Mouse (Mus musculus) left cerebral cortex, adult 18-20 months (tissue): Measurements from ENCODE around the gene Zzef1. TPM values are rescaled to one million over a fixed set of nuclear protein-coding genes. Genes with fewer than 3 reads are reported as not detected.

Experiments used
- DNase-seq, 2 experiments: peaks; one replicate each; pipeline ENCODE4 v3.0.0; 2021 to 2022; ENCODE audit warnings: low spot score in 2 of 2, mixed read lengths in 1 of 2
- total RNA-seq, 2 experiments: library from RNA; stranded (reverse); gene quantifications; 2 replicates each; pipeline ENCODE4 v1.2.3; 2021

Zzef1 gene
- total RNA-seq, 2 experiments from 2014 or later: 37.3 to 43.8 TPM

DNA sequence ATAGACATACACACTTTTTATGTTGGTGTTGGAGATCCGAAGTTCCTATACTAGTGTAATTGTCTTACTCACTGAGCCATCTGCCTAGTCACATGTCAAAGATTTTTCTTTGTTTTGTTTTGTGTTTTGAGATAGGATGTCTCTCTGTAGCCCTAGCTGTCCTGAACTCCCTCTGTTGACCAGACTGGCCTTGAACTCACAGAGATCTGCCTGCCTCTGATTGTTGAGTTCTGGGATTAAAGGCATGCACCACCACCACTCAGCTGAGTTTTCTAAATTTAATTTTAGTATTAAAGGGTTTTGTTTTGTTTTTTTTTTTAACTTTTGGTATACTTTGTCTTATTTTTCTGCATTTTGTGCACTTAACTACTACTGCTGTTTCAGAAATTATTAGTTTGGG, 76.0 kb downstream of the Zzef1 start:
- no peak for DNase-seq

- DNase-seq: no peak
Measured at GRCm38 (mm10) chr11:72892623-72893022, 96.6 kb downstream of the Zzef1 start.

- no peak for DNase-seq
Measured at GRCm38 (mm10) chr11:72908391-72908790, 112.4 kb downstream of the Zzef1 start.

DNA sequence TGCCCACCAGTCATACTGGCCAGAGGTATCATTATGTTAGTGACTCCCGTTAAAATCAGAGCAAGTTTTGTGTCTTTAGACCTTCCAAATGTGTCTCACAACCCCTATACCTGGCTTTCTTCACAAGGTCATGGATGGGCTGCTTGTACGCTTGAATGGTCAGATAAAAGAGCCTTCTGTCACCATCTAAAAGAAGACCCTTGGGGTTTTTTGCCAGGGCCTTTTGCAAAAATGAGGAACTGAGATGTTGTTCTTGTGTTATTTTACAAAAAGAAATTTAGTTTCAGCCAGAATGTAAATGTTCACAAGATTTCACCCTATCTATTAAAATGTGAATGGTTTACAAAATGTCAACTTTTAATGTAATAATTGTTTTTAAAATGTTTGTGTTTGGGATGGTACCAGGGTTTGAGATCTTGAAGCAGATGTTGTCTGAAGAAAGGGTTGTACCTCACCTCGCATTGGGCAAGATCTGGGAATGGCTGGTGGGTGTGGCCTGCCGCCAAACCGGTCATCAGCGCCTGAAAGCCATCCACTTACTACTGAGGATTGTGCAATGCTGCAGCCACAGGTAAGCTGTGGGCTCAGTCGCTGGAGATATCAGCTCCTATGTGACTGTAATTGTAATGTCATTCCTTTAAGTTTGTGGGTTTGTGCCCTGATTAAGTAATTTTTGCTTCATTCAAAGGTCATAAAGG, 121.4 kb downstream of the Zzef1 start:
- DNase-seq: no peak

DNA sequence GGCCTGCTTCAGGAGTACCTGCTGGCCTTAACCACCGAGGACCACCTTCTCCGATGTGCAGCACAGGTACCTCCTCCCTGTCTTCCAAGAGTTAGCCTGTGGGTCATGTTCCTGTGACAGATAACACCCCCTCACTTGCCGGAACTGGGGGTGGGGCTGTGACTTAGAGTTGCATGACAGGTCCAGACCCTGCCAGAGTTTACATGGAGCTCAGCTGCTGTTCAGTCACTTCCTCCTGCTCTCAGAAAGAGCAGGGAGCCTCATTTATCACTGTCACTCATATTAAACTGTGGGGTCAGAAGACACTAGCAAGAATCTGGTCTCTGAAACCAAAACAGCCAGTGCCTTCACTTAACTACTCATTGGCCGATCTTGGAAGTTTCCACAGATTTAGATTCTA, 127.1 kb downstream of the Zzef1 start:
- DNase-seq: no peak

- no peak for DNase-seq
Measured at GRCm38 (mm10) chr11:72924458-72924857, 128.4 kb downstream of the Zzef1 start.

DNA sequence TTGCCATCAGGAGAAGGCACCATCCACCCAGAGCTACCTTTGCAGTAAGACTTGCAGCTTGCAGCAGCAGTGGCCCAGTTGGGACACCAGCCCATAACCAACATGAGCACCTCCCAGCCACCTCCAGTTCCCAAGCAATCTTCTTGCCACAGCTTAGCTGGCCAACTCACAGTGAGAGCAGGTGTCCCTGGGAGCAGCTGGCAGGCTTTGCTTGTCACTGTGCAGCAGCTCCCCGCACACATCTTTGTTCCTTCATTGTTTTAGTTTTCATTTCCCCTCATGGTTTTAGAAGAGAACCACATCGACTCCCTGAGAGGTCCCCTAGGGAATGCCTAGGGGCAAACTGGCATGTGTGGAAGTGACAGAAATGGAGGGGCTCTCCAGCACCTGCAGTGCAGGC, 129.0 kb downstream of the Zzef1 start:
- peak in 1 of 2 experiments; percentile 18 for DNase-seq

DNA sequence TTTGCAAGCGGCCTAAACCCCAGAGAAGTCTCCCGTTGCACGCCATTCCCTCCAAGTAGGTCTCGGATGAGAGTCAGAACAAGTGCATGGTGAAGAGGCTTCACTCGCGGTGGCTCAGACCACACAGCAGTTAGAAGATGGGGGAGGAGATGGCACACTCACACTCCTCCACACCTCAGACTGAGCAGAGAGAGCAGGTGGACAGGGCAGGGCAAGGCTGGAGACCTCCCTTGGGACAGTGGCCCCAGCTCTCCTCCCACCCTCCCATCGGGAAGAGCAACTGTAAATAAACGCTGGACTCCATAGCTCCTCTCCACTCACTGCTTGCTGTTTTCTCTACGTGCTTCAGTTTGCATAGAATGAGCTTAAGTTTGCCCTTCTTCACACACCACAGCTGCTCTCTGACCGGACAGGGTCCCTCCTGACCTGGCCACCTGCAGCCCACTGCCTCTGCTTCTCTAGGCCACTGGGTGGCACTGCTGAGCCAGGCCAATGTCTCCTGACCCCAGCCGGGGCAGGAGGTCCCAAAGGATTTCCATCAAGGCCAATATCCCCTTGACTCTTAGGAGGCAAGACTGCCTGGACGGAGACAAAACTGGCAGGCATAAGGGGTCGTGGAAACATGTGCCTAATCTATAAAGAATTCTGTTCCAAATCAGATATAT, 130.3 kb downstream of the Zzef1 start:
- DNase-seq: peak; percentile 25 to 43

- peak in 1 of 2 experiments; percentile 15 for DNase-seq
Measured at GRCm38 (mm10) chr11:72928516-72928915, 132.5 kb downstream of the Zzef1 start.

DNA sequence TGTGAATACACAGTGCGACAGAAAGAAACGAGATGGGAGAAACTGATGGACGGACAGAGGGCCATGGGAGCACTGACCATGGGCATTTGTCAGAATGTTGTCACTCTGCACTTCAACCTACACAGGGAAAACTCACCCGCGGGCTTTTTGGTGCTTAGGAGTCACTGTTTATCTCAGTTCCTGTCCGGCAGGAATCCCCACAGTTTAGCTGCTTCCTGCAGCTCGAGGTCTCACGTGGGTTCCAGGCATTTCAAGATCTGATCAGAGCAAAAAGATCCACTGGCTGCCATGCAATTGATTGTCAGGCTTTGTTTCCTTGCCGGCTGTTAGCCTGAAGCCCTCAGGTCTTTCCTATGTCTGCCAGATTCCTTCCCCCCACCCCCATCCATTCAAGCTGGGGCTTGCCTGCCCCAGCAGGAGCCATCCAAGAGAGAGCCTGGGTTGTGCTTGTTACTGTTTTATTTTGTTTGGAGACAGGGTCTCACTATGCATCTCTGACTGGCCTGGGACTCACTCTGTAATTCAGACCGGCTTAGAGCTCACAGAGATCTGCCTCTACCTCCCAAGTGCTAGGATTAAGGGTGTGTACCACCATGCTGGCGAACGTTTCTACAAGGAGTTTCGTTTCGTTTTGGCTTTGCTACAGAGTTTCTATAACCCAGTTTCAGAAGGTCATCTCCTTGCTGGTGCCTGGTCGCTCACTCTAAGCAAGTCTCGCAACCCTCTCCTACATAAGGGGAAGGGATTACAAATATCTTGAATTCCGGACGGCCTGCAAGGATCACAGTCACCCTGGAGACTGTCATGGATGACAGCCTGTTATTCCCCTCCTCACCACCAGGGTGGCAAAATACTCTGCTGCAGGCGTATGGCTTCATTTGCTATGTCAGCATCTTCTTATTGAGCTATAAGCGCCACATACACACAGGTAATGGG, 144.4 kb downstream of the Zzef1 start:
- DNase-seq: peak in 1 of 2 experiments; percentile 14

- DNase-seq: no peak
Measured at GRCm38 (mm10) chr11:72944996-72945793, 149.2 kb downstream of the Zzef1 start.

DNA sequence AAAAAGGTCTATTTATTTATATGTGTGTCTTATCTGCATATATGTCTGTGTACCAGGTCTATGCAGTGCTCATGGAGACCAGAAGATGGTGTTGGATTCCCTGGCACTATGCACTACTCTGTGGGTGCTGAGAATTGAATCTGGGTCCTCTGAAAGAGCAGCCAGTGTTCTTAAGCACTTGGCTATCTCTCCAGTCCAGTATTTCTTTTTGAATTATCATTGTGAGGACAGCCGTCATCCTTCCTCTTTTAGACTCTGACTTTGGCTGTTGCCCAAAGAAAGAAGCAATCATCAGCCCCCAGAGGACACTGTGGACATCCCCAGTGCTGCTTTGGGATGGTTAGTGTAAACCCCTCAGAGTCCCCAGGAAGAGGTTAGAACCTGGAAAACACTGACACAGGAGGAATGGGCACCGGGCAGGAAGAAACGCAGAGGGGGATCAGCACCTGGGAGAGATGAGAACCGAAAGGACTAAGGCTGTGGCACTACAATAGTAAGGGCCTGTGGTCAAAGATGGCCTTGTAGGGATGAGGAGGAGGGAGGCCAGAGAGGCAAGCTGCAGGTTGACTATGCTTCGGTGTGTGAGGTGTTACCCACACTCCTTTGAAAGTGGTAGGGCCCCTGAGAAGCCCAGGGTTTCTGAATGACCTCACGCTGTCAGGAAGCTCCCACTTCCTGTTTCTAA, 150.0 kb downstream of the Zzef1 start:
- DNase-seq: no peak

- no peak for DNase-seq
Measured at GRCm38 (mm10) chr11:72946560-72947119, 150.6 kb downstream of the Zzef1 start.

DNA sequence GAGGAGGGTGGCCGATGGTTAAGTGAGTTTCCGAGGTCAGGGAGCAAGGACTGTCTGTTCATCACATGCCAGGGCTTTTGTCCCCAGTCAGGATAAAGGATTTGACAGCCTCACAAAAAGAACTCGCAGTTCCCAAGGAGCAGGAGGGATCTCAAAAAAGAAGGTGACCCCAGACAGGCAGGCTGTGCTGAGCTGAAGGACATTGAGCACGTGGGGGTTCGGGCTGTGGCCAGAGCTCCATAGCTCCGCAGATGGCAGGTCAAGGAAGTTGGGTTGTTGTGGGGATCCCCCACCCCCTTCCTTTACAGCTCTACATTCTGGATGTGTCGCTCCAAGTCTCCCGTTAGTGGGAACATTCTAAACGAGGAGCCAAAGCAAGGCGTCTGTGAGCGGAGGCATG, 151.8 kb downstream of the Zzef1 start:
- DNase-seq: no peak

GRCm38 (mm10) chr11:72948254-72948653, 152.2 kb downstream of the Zzef1 start:
- no peak for DNase-seq

DNA sequence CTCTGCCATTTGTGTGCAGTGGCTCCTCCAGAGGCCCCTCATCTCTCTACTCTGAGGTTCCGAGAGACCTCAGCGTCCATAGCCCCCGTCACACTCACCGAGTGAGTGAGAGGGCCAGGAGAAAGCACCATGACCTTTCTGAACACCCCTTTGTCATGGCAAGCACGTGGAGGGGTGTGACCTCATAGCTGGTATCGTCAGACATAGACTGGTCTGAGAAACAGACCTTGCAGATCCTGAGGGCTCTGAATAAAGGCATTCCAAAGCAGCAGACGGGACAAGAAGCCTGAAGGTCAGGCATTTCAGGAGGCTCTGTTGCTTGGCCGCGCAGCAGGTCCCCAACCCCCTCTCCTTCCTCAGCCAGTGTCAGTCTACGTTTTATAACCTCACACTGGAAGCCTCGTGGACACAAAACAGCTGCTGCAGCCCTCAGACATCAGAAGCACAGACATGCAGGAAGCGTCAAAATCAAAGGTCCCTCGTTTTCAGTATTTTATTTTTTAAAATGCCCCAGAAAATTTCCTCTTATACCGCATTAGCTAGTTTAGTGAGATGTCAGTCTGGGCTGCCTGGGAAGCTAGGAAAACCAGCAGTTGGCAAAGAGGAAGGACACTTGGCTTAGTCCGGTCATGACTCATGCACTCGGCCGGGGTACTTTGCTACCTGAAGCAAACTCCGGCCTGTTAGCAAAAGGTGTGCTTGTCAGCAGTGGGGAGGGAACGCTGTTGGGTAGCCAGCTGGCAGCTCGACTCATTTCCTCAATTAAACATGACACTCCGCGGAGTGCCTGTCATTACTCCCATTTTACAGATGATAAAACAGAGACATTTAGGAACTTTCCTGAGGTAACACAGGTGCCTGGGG, 155.3 kb downstream of the Zzef1 start:
- DNase-seq: no peak

DNA sequence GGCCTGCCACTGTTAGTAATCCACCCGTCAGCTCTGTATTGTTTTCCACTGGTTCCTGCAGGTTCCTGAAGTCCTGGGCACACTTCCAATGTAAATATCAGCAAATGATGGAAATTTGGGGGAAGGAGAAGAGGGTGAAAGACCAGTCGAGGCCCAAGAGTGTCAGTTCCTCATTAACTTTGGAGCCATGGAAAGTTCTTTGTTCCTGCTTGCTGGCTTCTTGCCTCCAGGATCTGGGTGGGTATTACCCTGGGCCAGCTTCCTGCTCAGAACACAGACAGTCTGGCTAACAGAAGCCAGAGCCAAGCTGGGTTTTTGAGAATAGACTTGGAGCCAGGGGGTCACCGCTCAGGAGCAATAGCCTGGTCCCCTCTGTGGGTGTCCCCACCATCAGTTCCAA, 156.2 kb downstream of the Zzef1 start:
- no peak for DNase-seq

DNA sequence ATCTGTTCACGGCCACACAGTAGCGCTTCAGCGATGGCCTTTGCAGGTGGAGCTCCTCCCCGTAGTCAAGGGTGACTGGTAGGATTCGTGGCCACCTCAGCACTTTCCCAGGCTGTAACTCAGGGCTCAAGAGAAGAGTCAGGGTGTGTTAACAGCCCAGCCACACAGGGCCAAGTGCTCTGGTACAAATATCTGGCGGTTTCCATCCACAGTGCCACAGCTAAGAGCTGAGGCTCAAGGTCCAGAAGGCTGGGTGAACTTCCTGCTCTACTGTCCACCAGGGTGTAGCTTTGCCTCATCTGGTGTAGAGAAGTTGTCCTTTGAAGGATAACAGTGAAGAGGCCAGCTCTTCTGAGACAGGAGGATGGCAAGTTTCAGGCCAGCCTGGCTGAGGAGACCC, 156.7 kb downstream of the Zzef1 start:
- DNase-seq: no peak

DNA sequence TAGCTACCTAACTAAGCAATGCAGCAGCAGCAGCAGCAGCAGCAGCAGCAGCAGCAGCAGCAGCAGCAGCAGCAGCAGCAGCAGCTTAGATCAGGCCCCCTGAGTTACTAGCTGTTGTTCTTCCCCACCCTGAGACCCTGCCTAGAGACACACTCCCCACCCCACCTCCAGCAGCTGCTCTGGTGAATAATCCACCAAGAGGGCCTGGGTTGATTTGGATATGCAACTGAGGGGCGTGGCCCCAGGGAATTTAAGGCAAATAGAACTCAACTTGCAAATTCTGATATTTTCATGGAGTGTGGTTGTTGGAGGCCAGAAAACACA, 157.1 kb downstream of the Zzef1 start:
- no peak for DNase-seq
